Mouse (Mus musculus): ENCODE results near the gene Bcl6.

The Bcl6 gene

GRCm38 (mm10) chr16:23988466-23989208, at the start of gene Bcl6, which contains the start of gene Gm37419:
Gene Bcl6 (minus strand): TSS chr16:23988852.
Gene Gm37419 (plus strand): TSS chr16:23988482.
- DNase-seq = peak; percentile 91

DNA sequence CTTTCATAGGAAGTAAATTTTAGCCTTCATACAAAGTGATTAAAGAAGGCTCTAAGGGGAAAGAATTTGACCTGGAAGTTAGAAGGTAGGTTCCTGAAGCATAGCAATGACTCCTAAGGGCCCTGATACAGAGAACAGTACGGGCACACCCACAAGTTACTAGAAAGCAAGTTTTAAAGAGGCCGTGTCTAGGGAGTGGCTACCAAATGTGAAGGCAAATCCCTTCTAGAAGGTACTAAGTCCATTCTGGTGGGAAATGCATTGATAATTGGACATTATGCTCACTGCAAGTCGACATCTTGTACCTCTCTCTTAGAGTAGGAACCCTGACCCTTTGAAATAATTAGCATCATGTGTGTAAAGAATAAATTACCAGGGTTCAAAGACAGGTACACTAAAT, 47.7 kb upstream of the Bcl6 start:
- no peak for DNase-seq

DNA sequence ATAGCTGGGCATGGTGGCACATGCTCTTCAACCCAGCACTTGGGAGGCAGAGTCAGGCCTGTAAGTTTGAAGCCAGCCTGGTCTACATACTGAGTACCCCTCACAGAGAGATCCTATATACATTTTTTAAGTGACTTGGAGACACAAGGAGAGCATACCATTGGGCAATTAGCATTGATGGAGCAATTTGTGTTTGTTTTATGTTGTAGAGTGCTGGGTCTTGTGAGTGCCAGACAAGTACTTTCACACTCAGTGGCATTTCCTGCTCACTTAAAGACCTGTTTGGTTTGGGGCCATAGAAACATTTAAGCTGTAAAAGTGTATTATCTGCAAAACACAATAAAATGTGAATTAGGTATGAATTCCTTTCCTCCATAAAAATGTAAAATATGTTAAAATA, 47.1 kb upstream of the Bcl6 start:
- DNase-seq = no peak

DNA sequence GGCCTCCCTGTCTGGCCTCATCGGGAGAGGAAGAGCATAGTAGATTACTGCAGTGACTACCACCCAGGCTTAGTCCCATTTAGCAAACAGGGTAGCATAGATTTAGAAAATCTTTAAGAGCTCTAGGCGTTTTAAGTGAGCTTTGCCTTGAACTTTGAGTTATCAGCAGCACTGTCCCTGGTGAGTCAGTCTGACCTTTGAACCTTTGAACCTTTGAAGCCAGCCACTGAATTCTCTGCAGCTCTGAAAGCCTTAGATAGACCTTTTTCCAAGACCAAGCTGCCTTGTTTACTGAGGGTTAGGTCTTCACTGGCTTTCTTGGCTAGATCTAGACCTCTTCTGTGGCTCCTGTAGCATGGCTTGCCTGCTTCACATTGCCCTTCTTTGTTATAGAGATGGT, 45.8 kb upstream of the Bcl6 start:
- DNase-seq = no peak

GRCm38 (mm10) chr16:24033259-24033658, 44.6 kb upstream of the Bcl6 start:
- no peak for DNase-seq

DNA sequence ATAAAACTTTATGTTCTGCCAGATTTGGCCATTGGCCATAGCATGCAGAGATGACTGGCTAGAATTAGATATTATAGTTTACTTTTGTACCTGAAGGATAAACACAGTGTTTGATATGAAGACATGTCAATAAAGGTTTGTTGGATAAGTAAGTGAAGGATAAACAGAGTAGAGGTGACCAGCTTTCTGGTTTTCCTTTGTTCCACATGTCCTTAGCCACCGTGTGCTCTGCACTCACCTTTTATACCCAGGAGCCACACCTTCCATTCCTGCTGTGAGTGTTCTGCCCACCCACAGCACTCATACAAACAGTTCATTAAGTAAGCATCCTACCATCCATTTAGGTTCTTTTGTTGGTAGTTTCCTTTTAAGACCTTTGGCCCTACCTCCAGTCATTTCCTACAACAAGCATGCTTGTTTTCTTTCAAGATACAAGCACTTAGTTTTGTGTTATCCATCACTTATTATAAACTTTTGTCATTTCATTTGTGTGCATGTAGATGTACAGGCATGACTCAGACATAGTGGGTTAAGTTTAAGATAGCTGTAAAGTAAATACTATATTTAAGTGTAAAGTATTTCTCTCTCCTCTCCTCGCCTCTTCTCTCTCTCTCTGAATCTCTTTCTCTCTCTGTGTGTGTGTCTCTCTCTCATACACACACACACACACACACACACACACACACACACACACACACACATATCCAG, 41.5 kb upstream of the Bcl6 start:
- no peak for DNase-seq

DNA sequence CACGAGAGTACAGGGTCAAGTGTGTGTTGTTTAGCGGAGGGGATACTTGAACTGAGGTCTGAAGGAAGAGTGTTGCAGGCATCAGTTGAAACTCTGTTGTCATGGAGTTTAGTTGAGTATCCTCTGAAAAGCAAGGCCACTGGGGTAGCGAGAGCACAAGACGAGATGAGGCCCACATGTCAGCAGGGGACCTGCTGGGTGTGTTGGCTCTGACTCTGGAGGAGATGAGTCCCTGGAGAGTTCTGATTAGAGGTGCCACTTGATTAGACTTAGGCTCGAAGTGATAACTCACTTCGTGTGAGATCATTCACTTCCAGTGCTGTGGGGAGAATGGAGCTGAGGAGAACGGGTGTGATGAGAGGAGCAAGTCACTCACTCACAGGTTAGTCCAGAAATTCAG, 36.8 kb upstream of the Bcl6 start:
- no peak for DNase-seq

DNA sequence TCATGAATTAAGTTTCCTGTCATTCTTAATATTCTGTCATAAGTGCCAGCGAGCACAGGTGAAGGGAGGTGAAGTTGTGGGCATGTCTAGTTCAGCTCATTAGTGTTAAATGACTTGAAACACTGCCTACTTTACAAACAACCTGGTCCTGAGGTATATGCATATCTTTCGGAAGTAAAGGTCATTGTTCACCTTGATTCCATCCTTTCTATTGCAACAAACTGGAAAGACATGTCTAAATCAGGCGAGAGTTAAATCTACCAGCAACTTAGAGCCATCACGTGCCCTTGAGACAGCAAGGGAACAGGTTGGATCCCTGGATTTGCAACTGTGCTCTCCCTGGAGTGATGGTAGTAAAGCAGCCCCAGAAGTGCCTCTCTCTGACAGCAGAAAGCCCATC, 34.0 kb upstream of the Bcl6 start:
- no peak for DNase-seq

GRCm38 (mm10) chr16:24021722-24022121, 33.1 kb upstream of the Bcl6 start:
- DNase-seq = no peak

DNA sequence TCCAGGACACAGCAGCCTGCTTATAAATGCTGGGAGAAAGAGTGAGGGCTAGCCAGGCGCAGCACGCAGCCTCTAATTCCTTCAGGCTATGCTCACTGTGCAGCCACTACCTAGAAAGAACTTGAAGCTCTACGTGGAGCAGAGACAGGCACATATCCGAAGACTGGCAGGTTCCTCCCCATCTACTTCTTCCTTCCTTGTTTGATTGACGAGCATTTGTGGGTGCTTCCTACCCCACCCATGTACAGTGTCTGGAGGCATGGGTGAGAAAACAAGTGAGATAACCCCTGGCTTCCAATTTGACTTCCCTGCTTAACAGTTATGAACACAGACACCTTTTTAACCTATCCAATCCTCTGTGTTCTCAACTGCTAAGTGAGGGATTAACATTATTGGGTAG, 28.1 kb upstream of the Bcl6 start:
- no peak for DNase-seq

GRCm38 (mm10) chr16:24016273-24016672, 27.6 kb upstream of the Bcl6 start:
- DNase-seq = peak; percentile 13 to 15

GRCm38 (mm10) chr16:24014378-24014777, 25.7 kb upstream of the Bcl6 start:
- no peak for DNase-seq

- DNase-seq = no peak
Measured at GRCm38 (mm10) chr16:24012066-24012465, 23.4 kb upstream of the Bcl6 start.

GRCm38 (mm10) chr16:24011306-24011705, 22.7 kb upstream of the Bcl6 start:
- no peak for DNase-seq

DNA sequence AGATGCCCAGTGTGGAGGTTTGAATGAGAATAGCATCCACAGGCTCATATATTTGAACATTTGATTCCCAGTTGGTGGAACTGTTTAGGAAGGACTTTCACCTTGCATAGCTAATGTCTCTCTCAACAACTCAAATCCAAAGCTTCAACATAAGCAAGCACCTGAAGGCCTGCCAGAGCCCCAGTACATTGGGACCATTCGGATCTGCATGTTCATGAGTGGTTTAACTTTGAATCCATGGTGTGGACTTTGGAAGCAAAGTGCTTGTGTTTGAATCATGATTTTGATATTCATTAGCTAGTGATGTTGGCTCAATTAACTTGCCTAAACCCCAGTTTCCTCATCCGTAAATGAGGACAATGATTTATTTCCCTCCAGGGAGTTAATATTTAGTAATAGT, 21.2 kb upstream of the Bcl6 start:
- no peak for DNase-seq

DNA sequence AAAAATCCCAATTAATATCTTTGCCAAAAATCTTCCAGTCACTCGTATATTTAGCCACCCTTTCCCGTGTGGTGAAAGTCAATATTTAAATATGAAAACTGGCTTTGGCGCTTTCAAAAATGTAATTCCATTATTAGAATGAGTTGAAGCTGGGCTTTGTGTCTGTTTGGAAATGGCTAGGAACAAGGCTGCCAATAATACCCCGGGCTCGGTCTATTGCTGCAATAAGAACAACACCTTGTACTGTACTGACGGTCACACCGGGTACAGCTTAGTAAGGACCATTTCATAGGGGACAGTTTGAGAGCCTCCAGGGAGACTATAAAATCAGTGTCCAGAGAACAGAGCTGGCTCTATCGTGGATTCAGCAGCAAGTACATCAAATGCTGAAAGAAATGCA, 17.3 kb upstream of the Bcl6 start:
- DNase-seq = no peak

DNA sequence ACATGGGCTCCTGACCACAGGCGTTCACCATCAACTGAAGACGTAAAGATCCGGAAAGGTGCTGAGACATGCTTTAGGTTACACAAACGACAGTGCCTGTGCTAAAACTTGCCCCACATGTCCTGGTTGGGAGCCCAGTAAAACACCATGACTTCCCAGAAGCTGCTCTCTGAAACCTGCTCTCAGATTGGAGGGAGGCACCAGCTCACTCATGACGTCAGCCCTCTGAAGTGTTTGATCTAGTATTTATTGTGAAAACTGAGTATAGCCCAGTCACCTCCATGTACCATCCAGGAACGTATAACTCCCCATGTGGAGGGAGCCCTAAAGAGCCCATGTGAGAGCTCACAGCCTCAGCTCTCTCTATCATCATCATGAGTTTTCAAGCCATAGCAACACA, 9.3 kb upstream of the Bcl6 start:
- DNase-seq = no peak

GRCm38 (mm10) chr16:23997228-23997627, 8.6 kb upstream of the Bcl6 start:
- no peak for DNase-seq

- no peak for DNase-seq
Measured at GRCm38 (mm10) chr16:23996342-23996741, 7.7 kb upstream of the Bcl6 start.

DNA sequence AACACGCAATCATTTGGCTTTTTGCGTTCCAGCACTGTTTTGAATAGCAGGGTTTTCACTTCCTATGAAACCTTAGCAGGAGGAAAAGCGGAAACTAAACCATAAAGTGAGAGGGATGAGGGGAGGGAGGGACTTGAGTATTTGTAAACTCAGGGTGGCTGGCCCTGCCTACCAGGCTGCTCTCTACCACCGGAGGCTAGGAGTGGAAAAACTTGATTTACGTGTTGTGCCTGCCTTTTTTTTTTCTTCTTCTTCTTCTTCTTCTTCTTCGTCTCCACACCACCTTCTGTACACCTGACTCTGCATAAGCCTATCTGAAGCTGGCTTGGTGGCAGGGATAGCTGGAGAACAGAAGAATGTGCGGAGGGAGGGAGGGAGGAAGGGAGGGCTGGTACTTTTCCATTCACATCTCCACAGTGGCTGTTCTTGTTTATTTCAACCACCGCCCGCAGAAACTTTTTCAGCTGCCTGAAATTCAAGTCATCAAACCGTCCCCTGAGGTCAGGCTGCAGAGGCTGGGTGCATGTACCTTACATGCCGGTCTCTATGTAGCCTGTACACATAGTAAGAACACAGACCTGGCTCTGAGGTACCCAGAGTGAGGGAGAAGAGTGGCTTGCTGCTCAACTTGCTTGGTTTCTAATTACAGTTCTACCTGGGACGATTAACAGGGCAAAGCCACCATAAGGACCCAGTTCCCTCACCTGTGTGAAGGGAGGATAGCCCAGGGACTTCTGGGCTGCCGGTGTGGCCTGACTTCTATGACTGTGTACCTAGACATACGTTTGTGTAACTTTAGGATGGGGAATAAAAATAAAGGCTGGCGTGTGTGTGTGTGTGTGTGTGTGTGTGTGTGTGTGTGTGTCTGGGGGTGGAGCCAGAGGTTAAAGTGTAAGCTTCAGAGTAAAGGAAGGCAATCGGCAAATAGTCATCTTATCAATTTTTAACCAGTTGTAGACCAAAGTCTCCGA, 5.0 kb upstream of the Bcl6 start:
- DNase-seq = no peak

- no peak for DNase-seq
Measured at GRCm38 (mm10) chr16:23991846-23992580, 3.4 kb upstream of the Bcl6 start.

- peak; percentile 96 to 98 for DNase-seq
Measured at GRCm38 (mm10) chr16:23991170-23991569, 2.5 kb upstream of the Bcl6 start.

All from cerebellum, postnatal 10 days (tissue).